Mouse (Mus musculus): ENCODE results near the gene Prkg1.

GRCm38 (mm10) chr19:31354959-31355358, 409.9 kb downstream of the Prkg1 start:
- TF ChIP-seq CTCF (IDR thresholded peaks at IDR 0.05; ENCODE audit: low read depth, low read length) (no peak), POLR2A (IDR thresholded peaks at IDR 0.05; ENCODE audit: extremely low read depth, insufficient read depth, low read length) (no peak)
